Mouse (Mus musculus) stomach, embryonic 16.5 days (tissue): ENCODE data around the gene Slc25a35. TPM values are rescaled to one million over a fixed set of nuclear protein-coding genes. Genes with fewer than 3 reads are reported as not detected.
A peak's percentile ranks its signal among the peaks of the same experiment; 100 is the strongest.
"Not testable (repeated sequence)": the region's sequence is repeated elsewhere in the genome, so short reads cannot be mapped to it uniquely, and the experiment has no call there.

ENCODE experiments used
- ATAC-seq: fragments of 200-750 bp; cut with Nextera tagmentation; 2 replicates; pipeline ENCODE4 v1.8.0; 2017; ENCODE audit warnings: moderate number of reproducible peaks, moderate TSS enrichment; ENCODE audit not compliant: insufficient read depth, low FRiP score
- H3K27ac ChIP-seq: fragments of 300-500 bp; sonication (generic); 2 replicates; pipeline ENCODE4 v1.5.1; 2014; ENCODE audit warnings: low read length
- H3K27me3 ChIP-seq: fragments of 300-500 bp; sonication (generic); 2 replicates; pipeline ENCODE4 v1.6.1; 2014; ENCODE audit warnings: low read length, control low read depth, mixed read lengths; ENCODE audit not compliant: control insufficient read depth, insufficient read depth
- H3K36me3 ChIP-seq: fragments of 300-500 bp; sonication (generic); 2 replicates; pipeline ENCODE4 v1.6.1; 2014; ENCODE audit warnings: low read length; ENCODE audit not compliant: control insufficient read depth, insufficient read depth
- H3K4me1 ChIP-seq: fragments of 300-500 bp; sonication (generic); 2 replicates; pipeline ENCODE4 v1.6.1; 2014; ENCODE audit warnings: low read length, control low read depth, mixed read lengths; ENCODE audit not compliant: control insufficient read depth, insufficient read depth
- H3K4me2 ChIP-seq: fragments of 300-500 bp; sonication (generic); 2 replicates; pipeline ENCODE4 v1.6.1; 2014; ENCODE audit warnings: low read depth, low read length, mixed read lengths
- H3K4me3 ChIP-seq: fragments of 300-500 bp; sonication (generic); replicated peaks from 2 replicates; pipeline ENCODE4 v1.5.1; 2014; ENCODE audit warnings: mild to moderate bottlenecking, low read length
- H3K9ac ChIP-seq: fragments of 300-500 bp; sonication (generic); 2 replicates; pipeline ENCODE4 v1.6.1; 2014; ENCODE audit warnings: low read length
- H3K9me3 ChIP-seq: fragments of 300-500 bp; sonication (generic); replicated peaks from 2 replicates; pipeline ENCODE4 v1.6.1; 2016; ENCODE audit warnings: low read length, control low read depth; ENCODE audit not compliant: control insufficient read depth
- WGBS: fragments of 180-500 bp; shearing (Covaris S2); extraction: QIAGEN DNeasy Blood & Tissue Kit; methylation state at CpG from one replicate; pipeline ENCODE4 v1.1.7; 2014; 5-methylcytosine and 5-hydroxymethylcytosine counted together
- polyA plus RNA-seq: library from polyadenylated mRNA; unstranded; fragments of >200 nt; fragmentation: Nextera tagmentation; extraction: Ambion mirVana; gene quantifications from 2 replicates; pipeline ENCODE4 v1.2.1, GENCODE M21; 2015

The Slc25a35 gene
- polyA plus RNA-seq, 1 experiment from 2014 or later = 5.2 TPM

DNA sequence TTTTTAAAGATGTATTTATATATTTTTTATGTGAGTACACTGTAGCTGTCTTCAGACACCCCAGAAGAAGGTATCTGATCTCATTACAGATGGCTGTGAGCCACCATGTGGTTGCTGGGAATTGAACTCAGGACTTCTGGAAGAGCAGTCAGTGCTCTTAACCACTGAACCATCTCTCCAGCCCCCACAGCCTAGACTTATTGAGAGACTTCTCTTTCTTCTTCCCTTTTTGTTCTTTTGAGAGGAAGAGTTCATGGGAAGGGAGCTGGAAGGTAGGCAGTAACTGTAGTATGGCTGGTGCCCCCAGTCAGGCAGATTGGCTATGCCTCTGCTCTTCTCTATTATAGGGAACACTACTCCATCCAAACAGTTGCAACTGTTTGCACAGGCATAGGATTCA lies 38.6 kb downstream of the Slc25a35 start:
- H3K27me3 ChIP-seq, H3K36me3 ChIP-seq, H3K4me2 ChIP-seq, H3K4me3 ChIP-seq, ATAC-seq, H3K9ac ChIP-seq, H3K9me3 ChIP-seq, H3K27ac ChIP-seq: not testable (repeated sequence)
- peaks cover 15% of the 10 kb centered on the region for H3K4me1 ChIP-seq

DNA sequence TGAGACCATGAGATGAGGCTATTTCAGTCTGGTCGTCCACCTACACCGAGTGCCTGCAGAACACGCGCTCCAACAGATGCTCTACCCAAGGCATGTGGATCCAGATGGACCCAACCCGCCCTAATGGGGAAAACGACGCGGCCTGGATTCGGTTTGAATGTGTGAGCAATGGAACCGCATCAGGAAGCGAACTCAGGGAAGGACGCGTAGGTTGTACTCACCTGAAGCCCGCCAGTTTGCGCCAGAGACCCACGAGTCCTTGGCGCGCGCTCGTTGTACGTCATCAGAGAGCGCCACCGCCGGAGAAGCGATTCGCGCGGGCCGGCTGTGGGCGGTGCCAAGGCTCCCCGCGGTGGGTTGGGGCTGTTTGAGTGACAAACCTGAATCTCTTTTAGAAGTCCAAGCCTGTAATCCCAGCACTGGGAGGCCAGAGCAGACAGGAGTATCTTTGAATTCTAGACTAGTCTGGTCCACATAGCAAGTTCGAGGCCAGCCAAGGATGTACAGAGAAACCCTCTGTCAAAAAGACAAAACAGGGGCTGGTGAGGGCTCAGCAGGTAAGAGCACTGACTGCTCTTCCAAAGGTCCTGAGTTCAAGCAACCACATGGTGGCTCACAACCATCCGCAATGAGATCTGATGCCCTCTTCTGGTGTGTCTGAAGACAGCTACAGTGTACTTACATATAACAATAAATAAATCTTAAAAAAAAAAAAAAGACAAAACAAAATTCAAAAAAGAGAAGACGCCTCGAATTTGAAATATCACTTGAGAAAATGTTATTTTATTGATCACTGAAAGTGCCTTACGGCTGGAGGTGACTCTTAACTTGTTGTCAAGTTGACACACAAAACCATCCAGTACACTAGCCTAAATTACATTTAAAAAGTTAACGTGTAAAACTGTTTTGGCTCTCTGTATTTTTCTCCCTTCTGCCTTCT lies 40.5 kb downstream of the Slc25a35 start, which contains the start of gene Pfas:
Gene Pfas (minus strand): TSS at position 279 of the 940 bp plus-strand sequence.
- peak within 1 kb of the TSS; percentile 72 for H3K27ac ChIP-seq
- peak within 1 kb of the TSS; percentile 86 for H3K4me3 ChIP-seq
- ATAC-seq = peak; percentile 86
- no peaks in the 10 kb centered on the region for H3K9me3 ChIP-seq
- H3K4me1 ChIP-seq = peaks cover 15% of the 10 kb centered on the region
- WGBS = 8% methylated on average over 38 of the region's 38 CpGs
- no peaks in the 10 kb centered on the region for H3K36me3 ChIP-seq
- peak within 1 kb of the TSS; percentile 66 for H3K4me2 ChIP-seq
- H3K27me3 ChIP-seq = no peaks in the 10 kb centered on the region
- H3K9ac ChIP-seq = peak within 1 kb of the TSS; percentile 74

GRCm38 (mm10) chr11:69009508-69009907 lies 41.6 kb downstream of the Slc25a35 start:
- 89% methylated on average over 1 of the region's 1 CpGs for WGBS
- Histone ChIP-seq H3K27me3 (no peaks in the 10 kb centered on the region), H3K27ac (no peak overlapping the region), H3K4me1 (peaks cover 15% of the 10 kb centered on the region), H3K9ac (no peak overlapping the region), H3K9me3 (no peaks in the 10 kb centered on the region), H3K4me3 (no peak overlapping the region), H3K4me2 (no peak overlapping the region), H3K36me3 (no peaks in the 10 kb centered on the region)
- ATAC-seq = no peak

DNA sequence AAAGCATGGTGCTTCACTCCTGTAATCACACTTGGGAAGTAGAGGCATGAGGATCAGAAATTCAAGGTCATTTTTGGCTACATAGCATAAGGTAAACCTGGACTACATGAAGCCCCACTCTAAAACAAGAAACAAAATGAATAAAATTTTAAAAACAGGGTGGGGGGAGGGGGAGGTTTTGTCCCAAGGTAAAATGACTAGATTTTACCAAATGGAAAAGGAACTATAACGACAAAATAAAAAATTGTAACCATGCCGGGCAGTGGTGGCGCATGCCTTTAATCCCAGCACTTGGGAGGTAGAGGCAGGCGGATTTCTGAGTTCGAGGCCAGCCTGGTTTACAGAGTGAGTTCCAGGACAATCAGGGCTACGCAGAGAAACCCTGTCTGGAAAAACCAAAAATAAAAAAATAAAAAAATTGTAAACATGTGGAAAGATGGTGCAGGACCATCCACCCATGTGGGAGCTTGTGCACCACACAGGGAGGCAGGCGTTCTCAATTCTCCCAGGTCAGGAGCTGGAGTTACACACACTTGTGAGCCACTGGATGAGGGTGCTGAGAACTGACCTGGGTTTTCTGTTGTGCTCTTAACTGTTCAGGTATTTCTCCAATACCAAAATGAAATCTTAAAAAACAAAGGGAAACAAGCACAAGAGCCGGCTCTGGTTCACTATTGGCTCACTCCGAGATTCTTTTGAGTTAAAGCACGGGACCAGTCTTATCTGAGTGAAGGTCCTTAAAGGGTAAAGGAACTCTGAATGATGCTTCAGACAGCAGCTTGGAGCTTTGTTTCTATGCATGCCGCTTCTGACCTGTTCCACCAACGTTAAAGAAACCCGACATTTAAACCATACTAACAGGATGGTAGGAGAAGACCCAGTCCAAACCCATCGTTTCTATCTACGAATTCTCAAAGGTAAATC lies 42.7 kb downstream of the Slc25a35 start:
- WGBS = 87% methylated on average over 15 of the region's 15 CpGs
- no peak overlapping the region for H3K4me3 ChIP-seq
- H3K4me1 ChIP-seq = peaks cover 15% of the 10 kb centered on the region
- ATAC-seq = no peak
- no peaks in the 10 kb centered on the region for H3K9me3 ChIP-seq
- no peak overlapping the region for H3K9ac ChIP-seq
- H3K27me3 ChIP-seq = no peaks in the 10 kb centered on the region
- no peaks in the 10 kb centered on the region for H3K36me3 ChIP-seq
- H3K27ac ChIP-seq = no peak overlapping the region
- peak overlapping the region; percentile 82; the same call in 1 of the 2 replicates for H3K4me2 ChIP-seq

DNA sequence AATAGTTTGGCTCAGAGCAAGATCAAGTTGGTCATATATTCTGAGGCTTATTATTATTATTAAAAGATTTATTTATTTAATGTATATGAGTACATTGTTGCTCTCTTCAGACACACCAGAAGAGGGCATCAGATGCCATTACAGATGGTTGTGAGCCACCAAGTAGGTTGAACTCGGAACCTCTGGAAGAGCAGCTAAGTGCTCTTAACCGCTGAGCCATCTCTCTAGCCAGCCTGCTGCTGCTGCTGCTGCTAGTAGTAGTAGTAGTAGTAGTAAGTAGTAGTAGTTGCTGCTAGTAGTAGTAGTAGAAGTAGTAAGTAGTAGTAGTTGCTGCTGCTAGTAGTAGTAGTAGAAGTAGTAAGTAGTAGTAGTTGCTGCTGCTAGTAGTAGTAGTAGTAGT lies 43.5 kb downstream of the Slc25a35 start:
- Histone ChIP-seq H3K4me2 (peak overlapping the region; percentile 82), H3K4me1 (peaks cover 16% of the 10 kb centered on the region)

DNA sequence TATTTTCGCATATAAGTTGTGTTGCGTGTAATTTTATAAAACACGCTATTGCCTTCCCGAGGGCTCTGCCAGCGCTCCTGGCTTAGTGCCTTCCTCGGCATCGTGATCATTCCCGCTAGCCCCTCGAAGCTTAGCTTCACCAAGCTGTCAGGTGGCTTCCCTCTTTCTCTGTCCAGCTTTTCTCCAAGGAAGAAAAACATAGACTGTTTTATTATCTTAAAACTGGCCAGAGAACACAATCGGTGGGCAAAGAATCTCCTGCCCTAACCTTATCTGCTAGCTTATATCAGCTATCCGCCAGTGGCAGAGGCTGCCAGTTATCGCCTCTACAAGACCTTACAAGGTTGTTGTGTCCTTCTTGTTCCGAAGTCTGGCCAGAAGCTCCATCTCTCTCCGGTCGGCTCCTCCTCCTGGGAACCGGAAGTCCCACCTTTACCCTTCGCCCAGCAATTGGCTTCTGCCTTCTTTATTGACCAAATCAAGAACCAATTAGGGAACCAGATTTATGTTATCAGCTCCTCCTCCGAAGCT lies 44.2 kb downstream of the Slc25a35 start:
- no peaks in the 10 kb centered on the region for H3K9me3 ChIP-seq
- peak overlapping the region; percentile 92 for H3K27ac ChIP-seq
- H3K4me3 ChIP-seq = peak overlapping the region; percentile 56
- no peaks in the 10 kb centered on the region for H3K36me3 ChIP-seq
- peak; percentile 73 for ATAC-seq
- peaks cover 21% of the 10 kb centered on the region for H3K4me1 ChIP-seq
- no peaks in the 10 kb centered on the region for H3K27me3 ChIP-seq
- H3K4me2 ChIP-seq = peak overlapping the region; percentile 82
- peak overlapping the region; percentile 75 for H3K9ac ChIP-seq
- WGBS = under 1% methylated on average over 18 of the region's 18 CpGs

More for the DNA sequence above, 43.5 kb downstream of the Slc25a35 start:
- peak overlapping the region; percentile 56 for H3K4me3 ChIP-seq
- not testable (repeated sequence) for H3K36me3 ChIP-seq, H3K9me3 ChIP-seq, H3K27ac ChIP-seq, ATAC-seq, H3K27me3 ChIP-seq
- H3K9ac ChIP-seq = peak overlapping the region; percentile 21; the same call in 1 of the 2 replicates
- 52% methylated on average over 2 of the region's 2 CpGs for WGBS

DNA sequence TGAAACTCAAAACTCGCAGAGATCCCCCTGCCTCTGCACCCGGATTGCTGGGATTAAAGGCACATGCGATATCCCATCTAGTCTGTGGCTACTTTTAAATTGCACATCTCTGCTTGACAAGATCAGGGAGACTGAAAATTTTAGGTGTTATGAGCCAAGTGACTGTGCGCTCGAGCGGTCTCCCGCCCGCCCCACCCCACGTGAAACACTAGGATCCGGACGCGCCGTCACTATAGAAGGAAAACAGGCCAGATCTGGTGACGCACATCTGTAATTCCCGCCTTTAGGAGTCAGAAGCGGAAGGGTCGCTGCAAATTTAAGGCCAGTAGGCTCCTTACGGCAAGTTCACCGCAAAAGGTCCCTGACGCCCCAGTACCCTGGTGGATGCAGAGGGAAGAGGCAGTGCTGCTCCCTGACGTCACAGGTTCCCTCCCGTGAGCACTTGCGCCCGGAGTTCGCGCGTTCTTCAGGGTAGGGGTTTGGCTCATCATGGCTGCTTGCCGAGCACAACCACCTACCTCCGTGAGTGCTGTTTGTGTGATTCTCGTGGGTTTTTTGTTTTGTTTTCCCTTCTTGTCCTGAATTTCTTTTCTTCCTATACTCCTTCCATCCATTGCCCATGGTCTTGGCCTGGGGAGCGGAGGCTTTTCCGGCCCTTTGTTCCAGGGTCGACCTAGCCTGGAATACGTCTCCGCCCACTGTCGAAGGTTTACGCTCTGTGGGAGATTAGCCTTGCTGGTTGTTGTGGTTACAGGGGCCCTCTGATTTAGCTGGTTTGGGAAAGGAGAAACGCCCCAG lies 47.9 kb downstream of the Slc25a35 start, which contains the start of gene Ctc1:
Gene Ctc1 (plus strand): TSS at position 268 of the 798 bp plus-strand sequence.
- peak within 1 kb of the TSS; percentile 89 for H3K4me2 ChIP-seq
- no peaks in the 10 kb centered on the region for H3K9me3 ChIP-seq
- H3K4me3 ChIP-seq = peak within 1 kb of the TSS; percentile 70
- H3K27me3 ChIP-seq = no peaks in the 10 kb centered on the region
- ATAC-seq = peak; percentile 94
- H3K36me3 ChIP-seq = no peaks in the 10 kb centered on the region
- H3K27ac ChIP-seq = peak within 1 kb of the TSS; percentile 91
- WGBS = 2% methylated on average over 38 of the region's 38 CpGs
- H3K9ac ChIP-seq = peak within 1 kb of the TSS; percentile 85
- peaks cover 18% of the 10 kb centered on the region for H3K4me1 ChIP-seq

DNA sequence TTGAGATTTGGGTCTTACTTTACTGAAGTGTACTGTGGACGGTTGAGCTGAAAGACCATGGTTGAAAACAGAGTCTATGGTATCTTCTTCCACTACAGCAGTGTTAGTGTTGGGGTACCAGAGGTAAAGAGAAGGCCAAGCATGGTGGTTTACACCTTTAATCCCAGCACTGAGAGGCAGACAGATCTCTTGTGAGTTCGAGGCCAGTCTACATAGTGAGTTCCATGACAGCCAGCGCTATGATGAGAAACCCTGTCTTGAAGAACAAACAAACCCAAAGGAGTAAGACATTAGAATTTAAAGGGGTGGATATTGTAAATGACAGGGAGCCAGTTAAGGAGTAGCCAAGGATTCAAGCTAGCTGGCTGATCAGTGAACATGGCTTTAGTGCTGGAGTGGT lies 48.8 kb downstream of the Slc25a35 start:
- ATAC-seq = no peak
- Histone ChIP-seq H3K4me3 (peak overlapping the region; percentile 70), H3K27ac (peak overlapping the region; percentile 91), H3K36me3 (no peaks in the 10 kb centered on the region), H3K4me1 (peaks cover 12% of the 10 kb centered on the region), H3K9me3 (no peaks in the 10 kb centered on the region), H3K4me2 (peak overlapping the region; percentile 89), H3K27me3 (no peaks in the 10 kb centered on the region), H3K9ac (peak overlapping the region; percentile 85)
- WGBS = 56% methylated on average over 3 of the region's 3 CpGs
